Mouse (Mus musculus) gastrocnemius, postnatal 4 days (tissue): ENCODE measurements around the gene Rasa1. TPM values are rescaled to one million over a fixed set of nuclear protein-coding genes. Genes with fewer than 3 reads are reported as not detected.

ENCODE experiments used
- total RNA-seq, 2 experiments: library from RNA; stranded (reverse); gene quantifications; 2 replicates each; pipeline ENCODE4 v1.2.3; 2021

Gene Rasa1
- total RNA-seq, 2 experiments from 2014 or later = 33.7 to 39.7 TPM

Other genes starting within 250 kb of the Rasa1 start
- 10 to 100 TPM; 26.4 to 33.3 TPM for gene Ccnh, start 99.7 kb downstream of the Rasa1 start, total RNA-seq